ENCODE assay signal across 8 mouse cellular contexts in genomic region chr19:12010281-12010771, GRCm38 (mm10). TPM values are rescaled to one million over a fixed set of nuclear protein-coding genes. Genes with fewer than 3 reads are reported as not detected.
A peak's percentile ranks its signal among the peaks of the same experiment; 100 is the strongest.
DNase-seq lines count a peak whose midpoint lies in the region; ATAC-seq and TF ChIP-seq lines count a peak whose summit lies in the region.

No protein-coding gene starts in this region.

- peak overlapping the region; percentile 91 for H3K9ac ChIP-seq in forebrain, postnatal 0 days
- H3K9ac ChIP-seq in hindbrain, embryonic 12.5 days = peak overlapping the region; percentile 77
- peak overlapping the region; percentile 78 for H3K9ac ChIP-seq in limb, embryonic 12.5 days (replicated peaks)
- H3K9ac ChIP-seq in midbrain, embryonic 11.5 days (ENCODE audit: low read length) = peak overlapping the region; percentile 82

- peaks cover 14% of the 10 kb centered on the region; the same call in 1 of the 2 replicates for H3K4me1 ChIP-seq in forebrain, postnatal 0 days (ENCODE audit: insufficient read depth)
- H3K4me1 ChIP-seq in hindbrain, embryonic 12.5 days = peaks cover 7% of the 10 kb centered on the region
- 0 out of 2 replicates have a peak, but pooled peaks cover 10% of the 10 kb centered on the region for H3K4me1 ChIP-seq in limb, embryonic 12.5 days (replicated peaks)
- H3K4me1 ChIP-seq in midbrain, embryonic 11.5 days (ENCODE audit: control insufficient read depth, insufficient read depth, low read length) = peaks cover 3% of the 10 kb centered on the region; the same call in 1 of the 2 replicates

- no peak for ATAC-seq in frontal cortex, adult (ENCODE audit: low TSS enrichment)
- peak; percentile 26 for ATAC-seq in forebrain, postnatal 0 days
- peak; percentile 23 for ATAC-seq in hindbrain, embryonic 12.5 days (ENCODE audit: low FRiP score)
- peak; percentile 28; the same call in 1 of the 2 replicates for ATAC-seq in limb, embryonic 12.5 days (ENCODE audit: insufficient number of reproducible peaks, insufficient read depth, low FRiP score, low TSS enrichment, low read depth)
- ATAC-seq in midbrain, embryonic 11.5 days (ENCODE audit: low FRiP score) = peak; percentile 43

- TF ChIP-seq CTCF in forebrain, postnatal 0 days (IDR thresholded peaks at IDR 0.05; ENCODE audit: low read depth) = no peak

- H3K36me3 ChIP-seq in forebrain, postnatal 0 days (ENCODE audit: insufficient read depth) = no peaks in the 10 kb centered on the region
- H3K36me3 ChIP-seq in hindbrain, embryonic 12.5 days = no peaks in the 10 kb centered on the region
- no peaks in the 10 kb centered on the region for H3K36me3 ChIP-seq in limb, embryonic 12.5 days
- H3K36me3 ChIP-seq in midbrain, embryonic 11.5 days (ENCODE audit: control insufficient read depth, insufficient read depth, low read length) = no peaks in the 10 kb centered on the region

- H3K4me2 ChIP-seq in forebrain, postnatal 0 days (ENCODE audit: low read depth) = peak overlapping the region; percentile 78
- peak overlapping the region; percentile 59 for H3K4me2 ChIP-seq in hindbrain, embryonic 12.5 days (replicated peaks)
- H3K4me2 ChIP-seq in limb, embryonic 12.5 days = peak overlapping the region; percentile 63
- H3K4me2 ChIP-seq in midbrain, embryonic 11.5 days = peak overlapping the region; percentile 63

- peak; percentile 49 to 53 for DNase-seq in frontal cortex, postnatal 36 days (ENCODE audit: low spot score in 2 of 2)
- DNase-seq in cerebellum, adult 9-10 months = peak; percentile 70
- DNase-seq in forebrain, postnatal 0 days = peak; percentile 73
- peak; percentile 99 for DNase-seq in midbrain, embryonic 11.5 days (ENCODE audit: low spot score, missing footprints)
- peak; percentile 44 for DNase-seq in spleen, adult 12 weeks (ENCODE audit: low spot score)

- H3K27ac ChIP-seq in forebrain, postnatal 0 days (ENCODE audit: low read depth, low read length) = peak overlapping the region; percentile 96
- H3K27ac ChIP-seq in hindbrain, embryonic 12.5 days = peak overlapping the region; percentile 91
- peak overlapping the region; percentile 88 for H3K27ac ChIP-seq in limb, embryonic 12.5 days
- H3K27ac ChIP-seq in midbrain, embryonic 11.5 days (ENCODE audit: low read depth, low read length) = peak overlapping the region; percentile 84

- H3K4me3 ChIP-seq in forebrain, postnatal 0 days (ENCODE audit: low read depth, low read length) = peak overlapping the region; percentile 64
- peak overlapping the region; percentile 59 for H3K4me3 ChIP-seq in hindbrain, embryonic 12.5 days
- peak overlapping the region; percentile 61 for H3K4me3 ChIP-seq in limb, embryonic 12.5 days (replicated peaks)
- peak overlapping the region; percentile 64 for H3K4me3 ChIP-seq in midbrain, embryonic 11.5 days (ENCODE audit: low read depth, low read length)

- H3K9me3 ChIP-seq in forebrain, postnatal 0 days (ENCODE audit: low read length) = no peaks in the 10 kb centered on the region
- H3K9me3 ChIP-seq in hindbrain, embryonic 12.5 days (replicated peaks) = no peaks in the 10 kb centered on the region
- no peaks in the 10 kb centered on the region for H3K9me3 ChIP-seq in limb, embryonic 12.5 days
- no peaks in the 10 kb centered on the region for H3K9me3 ChIP-seq in midbrain, embryonic 11.5 days (ENCODE audit: control insufficient read depth, low read length)

- no peaks in the 10 kb centered on the region for H3K27me3 ChIP-seq in forebrain, postnatal 0 days (ENCODE audit: insufficient read depth, low read length)
- H3K27me3 ChIP-seq in hindbrain, embryonic 12.5 days = no peaks in the 10 kb centered on the region
- H3K27me3 ChIP-seq in limb, embryonic 12.5 days = no peaks in the 10 kb centered on the region
- peaks cover 4% of the 10 kb centered on the region for H3K27me3 ChIP-seq in midbrain, embryonic 11.5 days (ENCODE audit: control insufficient read depth, insufficient read depth, low read length)

- WGBS in forebrain, postnatal 0 days = under 1% methylated on average over 24 of the region's 24 CpGs
- 1% methylated on average over 24 of the region's 24 CpGs for WGBS in hindbrain, embryonic 12.5 days
- 0% methylated on average over 24 of the region's 24 CpGs for WGBS in limb, embryonic 12.5 days
- under 1% methylated on average over 24 of the region's 24 CpGs for WGBS in midbrain, embryonic 11.5 days

RNA-seq across cellular contexts. Expression of gene Olfr1423, which starts 30.8 kb away (rescaled TPM):
- not detected in 2 replicates for total RNA-seq in forebrain, postnatal 0 days (2014; rRNA removed)
- polyA plus RNA-seq in forebrain, postnatal 0 days (2015; fragmentation: Nextera tagmentation; extraction: Ambion mirVana) = not detected in 2 replicates
- polyA plus RNA-seq in hindbrain, embryonic 12.5 days (2016; fragmentation: Nextera tagmentation; extraction: Ambion mirVana) = 0.04 TPM in 1 of 2 replicates, not detected in the other
- polyA plus RNA-seq in limb, embryonic 12.5 days (2016; fragmentation: Nextera tagmentation; extraction: Ambion mirVana) = 0.04 TPM in 1 of 2 replicates, not detected in the other
- 0.03 TPM in 1 of 2 replicates, not detected in the other for polyA plus RNA-seq in midbrain, embryonic 11.5 days (2014; fragmentation: Nextera tagmentation; extraction: Ambion mirVana)

RNA-seq across cellular contexts. Expression of gene Osbp, which starts 44.6 kb away (rescaled TPM):
- 27.3 and 30.3 TPM in 2 replicates for total RNA-seq in forebrain, postnatal 0 days (2014; rRNA removed)
- polyA plus RNA-seq in forebrain, postnatal 0 days (2015; fragmentation: Nextera tagmentation; extraction: Ambion mirVana) = 2.3 and 3.1 TPM in 2 replicates
- 5.4 and 5.5 TPM in 2 replicates for polyA plus RNA-seq in hindbrain, embryonic 12.5 days (2016; fragmentation: Nextera tagmentation; extraction: Ambion mirVana)
- polyA plus RNA-seq in limb, embryonic 12.5 days (2016; fragmentation: Nextera tagmentation; extraction: Ambion mirVana) = 4.9 and 5.1 TPM in 2 replicates
- 5.3 and 6.0 TPM in 2 replicates for polyA plus RNA-seq in midbrain, embryonic 11.5 days (2014; fragmentation: Nextera tagmentation; extraction: Ambion mirVana)

RNA-seq across cellular contexts. Expression of gene Olfr1424, which starts 52.2 kb away (rescaled TPM):
- not detected in 2 replicates for total RNA-seq in forebrain, postnatal 0 days (2014; rRNA removed)
- not detected in 2 replicates for polyA plus RNA-seq in forebrain, postnatal 0 days (2015; fragmentation: Nextera tagmentation; extraction: Ambion mirVana)
- polyA plus RNA-seq in hindbrain, embryonic 12.5 days (2016; fragmentation: Nextera tagmentation; extraction: Ambion mirVana) = not detected in 2 replicates
- polyA plus RNA-seq in limb, embryonic 12.5 days (2016; fragmentation: Nextera tagmentation; extraction: Ambion mirVana) = not detected in 2 replicates
- polyA plus RNA-seq in midbrain, embryonic 11.5 days (2014; fragmentation: Nextera tagmentation; extraction: Ambion mirVana) = not detected in 2 replicates

Comparison
In these comparisons a context has a peak if more than half of its experiments do, and no peak if none do; other contexts are left out.
1. DNase-seq: peak in every context shown above with its lines; median percentile 99 in midbrain, embryonic 11.5 days; 73 in forebrain, postnatal 0 days; 70 in cerebellum, adult 9-10 months; 51 in frontal cortex, postnatal 36 days; 44 in spleen, adult 12 weeks.